Mouse (Mus musculus): ENCODE data around the gene Gm3512. TPM values are rescaled to one million over a fixed set of nuclear protein-coding genes. Genes with fewer than 3 reads are reported as not detected.
"Not testable (repeated sequence)": the region's sequence is repeated elsewhere in the genome, so short reads cannot be mapped to it uniquely, and the experiment has no call there.

Gm3512 gene
- 1 to 10 TPM; 1.3 to 1.6 TPM for total RNA-seq (2021)

DNA sequence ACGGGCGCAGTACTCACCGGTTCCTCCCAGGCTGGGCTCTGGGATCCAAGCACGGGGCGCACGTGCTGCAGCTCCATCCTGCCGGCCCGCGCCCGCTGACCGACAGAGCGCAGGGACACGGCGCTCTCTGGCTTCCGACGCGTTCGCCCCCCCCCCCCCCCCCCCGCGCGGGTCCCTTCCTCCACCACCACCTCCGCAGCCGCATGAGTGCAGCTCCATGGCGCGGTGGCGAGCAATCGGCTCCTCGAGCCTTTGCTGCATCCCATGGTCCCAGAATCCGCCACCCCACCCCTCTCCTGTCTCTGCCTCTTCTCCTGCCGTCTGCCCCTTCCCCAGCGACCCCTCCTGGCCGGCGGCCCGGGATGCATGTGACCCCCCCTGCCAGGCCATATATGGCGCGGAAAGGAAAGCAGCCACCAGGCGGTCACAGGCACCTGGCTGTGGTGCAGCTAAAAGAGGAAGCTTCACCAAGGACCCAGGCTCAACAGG, at the start of gene Gm3512:
Gm3512 (minus strand) TSS at position 51 of the 489 bp plus-strand sequence.
- peak; percentile 1 to 5 for DNase-seq (ENCODE audit: extremely low spot score in 1 of 2, low spot score in 1 of 2)

DNA sequence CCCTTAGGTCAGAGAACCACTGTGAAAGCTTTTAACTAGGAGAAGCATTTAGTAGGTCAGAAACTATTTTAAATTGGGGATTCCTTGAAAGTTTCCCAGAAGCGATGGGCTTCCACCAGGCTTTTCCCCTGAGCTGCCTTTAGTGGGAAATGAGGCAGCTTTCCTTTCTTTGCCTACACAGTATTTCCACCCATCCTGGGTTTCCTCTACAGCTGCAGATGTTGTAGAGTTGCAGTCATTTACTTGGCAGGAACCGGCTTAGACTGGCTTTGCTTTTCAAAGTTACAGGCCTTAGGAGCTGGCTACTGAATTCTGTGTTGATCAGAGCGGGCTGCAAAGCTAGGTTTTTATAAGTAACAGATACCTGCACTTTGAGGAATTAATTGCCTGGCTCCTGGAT, 25.7 kb upstream of the Gm3512 start:
- peak; percentile 1 to 7 for DNase-seq (ENCODE audit: extremely low spot score in 1 of 2, low spot score in 1 of 2)

DNA sequence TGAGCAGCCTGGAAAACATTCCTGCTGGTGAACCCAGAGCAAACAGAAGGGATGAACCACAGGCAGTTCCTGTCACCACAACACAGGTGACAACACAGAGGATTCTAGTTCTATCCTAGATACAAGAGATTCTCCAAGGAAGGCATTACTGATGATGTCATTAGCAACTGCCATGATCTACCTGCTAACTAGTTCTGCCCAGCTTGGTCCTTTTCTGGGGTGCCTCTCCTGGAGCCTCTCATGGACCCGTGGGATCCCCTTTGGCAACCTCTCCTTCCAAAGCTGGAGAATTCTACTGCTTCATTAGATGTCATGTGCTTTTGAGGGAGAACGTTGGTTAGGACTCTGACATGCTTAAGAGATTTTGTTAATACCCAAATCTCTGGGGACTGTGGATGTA, 20.1 kb upstream of the Gm3512 start, which contains the start of gene Gm16434:
Gm16434 (minus strand) TSS at position 101 of the 400 bp plus-strand sequence.
- DNase-seq (ENCODE audit: extremely low spot score in 1 of 2, low spot score in 1 of 2) = not testable (repeated sequence)

DNA sequence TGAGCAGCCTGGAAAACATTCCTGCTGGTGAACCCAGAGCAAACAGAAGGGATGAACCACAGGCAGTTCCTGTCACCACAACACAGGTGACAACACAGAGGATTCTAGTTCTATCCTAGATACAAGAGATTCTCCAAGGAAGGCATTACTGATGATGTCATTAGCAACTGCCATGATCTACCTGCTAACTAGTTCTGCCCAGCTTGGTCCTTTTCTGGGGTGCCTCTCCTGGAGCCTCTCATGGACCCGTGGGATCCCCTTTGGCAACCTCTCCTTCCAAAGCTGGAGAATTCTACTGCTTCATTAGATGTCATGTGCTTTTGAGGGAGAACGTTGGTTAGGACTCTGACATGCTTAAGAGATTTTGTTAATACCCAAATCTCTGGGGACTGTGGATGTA, 49.0 kb downstream of the Gm3512 start, which contains the start of gene Gm6676:
Gm6676 (minus strand) TSS at position 101 of the 400 bp plus-strand sequence.
- DNase-seq (ENCODE audit: extremely low spot score in 1 of 2, low spot score in 1 of 2) = not testable (repeated sequence)

DNA sequence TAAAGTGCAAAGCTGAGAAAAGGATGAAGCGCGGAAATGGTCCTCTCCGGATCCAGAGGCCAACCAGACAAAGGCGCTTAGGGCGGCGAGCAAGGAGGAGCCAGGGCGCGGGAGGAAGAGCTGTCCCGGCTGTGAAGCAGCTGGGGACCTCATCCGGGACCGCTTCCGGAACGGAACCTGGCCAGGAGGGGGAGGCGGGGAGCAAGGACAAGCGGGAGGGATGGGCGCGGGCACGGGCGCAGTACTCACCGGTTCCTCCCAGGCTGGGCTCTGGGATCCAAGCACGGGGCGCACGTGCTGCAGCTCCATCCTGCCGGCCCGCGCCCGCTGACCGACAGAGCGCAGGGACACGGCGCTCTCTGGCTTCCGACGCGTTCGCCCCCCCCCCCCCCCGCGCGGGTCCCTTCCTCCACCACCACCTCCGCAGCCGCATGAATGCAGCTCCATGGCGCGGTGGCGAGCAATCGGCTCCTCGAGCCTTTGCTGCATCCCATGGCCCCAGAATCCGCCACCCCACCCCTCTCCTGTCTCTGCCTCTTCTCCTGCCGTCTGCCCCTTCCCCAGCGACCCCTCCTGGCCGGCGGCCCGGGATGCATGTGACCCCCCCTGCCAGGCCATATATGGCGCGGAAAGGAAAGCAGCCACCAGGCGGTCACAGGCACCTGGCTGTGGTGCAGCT, 69.1 kb downstream of the Gm3512 start:
- DNase-seq (ENCODE audit: extremely low spot score in 1 of 2, low spot score in 1 of 2) = peak in 1 of 2 experiments; percentile 4

Other genes with a start within 250 kb of the Gm3512 start
- gene Gm6356, start 200.7 kb downstream of the Gm3512 start, total RNA-seq (2021) = not detected
- gene Gm10406, start 147.1 kb downstream of the Gm3512 start, total RNA-seq (2021) = under 1 TPM; 0.37 to 0.77 TPM
- not detected for gene Gm3685, start 129.6 kb downstream of the Gm3512 start, total RNA-seq (2021)
- gene Gm3696, start 73.9 kb downstream of the Gm3512 start, total RNA-seq (2021) = 1 to 10 TPM; 2.0 to 4.4 TPM
- gene Gm6676, start 49.1 kb downstream of the Gm3512 start, total RNA-seq (2021) = not detected
- gene Gm16434, start 20.0 kb upstream of the Gm3512 start, total RNA-seq (2021) = not detected
- gene Gm3727, start 90.2 kb upstream of the Gm3512 start, total RNA-seq (2021) = not detected
- under 1 TPM; 0.49 to 0.52 TPM for gene Gm3739, start 140.5 kb upstream of the Gm3512 start, total RNA-seq (2021)
- not detected for gene Gm5797, start 157.9 kb upstream of the Gm3512 start, total RNA-seq (2021)
- not detected for gene Gm8374, start 190.6 kb upstream of the Gm3512 start, total RNA-seq (2021)

Measured in layer of hippocampus, postnatal 25 days (tissue).